In genomic region chr4:136595221-136595620, GRCm38 (mm10) we compare ENCODE assay signal across 22 mouse cellular contexts. TPM values are rescaled to one million over a fixed set of nuclear protein-coding genes. Genes with fewer than 3 reads are reported as not detected.
"Had no signal": no experiment of that assay in that cellular context is flagged by ENCODE, and none has a peak within 500 bp of the region (broad histone marks: within the 10 kb centered on the region; RNA-seq: fewer than 3 reads in every experiment).

No protein-coding gene starts in this region.

- H3K9ac ChIP-seq: limb, embryonic 12.5 days; liver, embryonic 13.5 days; liver, postnatal 0 days; lung, embryonic 15.5 days; neural tube, embryonic 12.5 days had no signal

- H3K27me3 ChIP-seq: limb, embryonic 12.5 days; liver, embryonic 13.5 days; lung, embryonic 15.5 days; neural tube, embryonic 12.5 days had no signal

- H3K27ac ChIP-seq: limb, embryonic 12.5 days; liver, embryonic 13.5 days; lung, embryonic 15.5 days; neural tube, embryonic 12.5 days; stomach, postnatal 0 days had no signal

- ATAC-seq: inflammation-experienced regulatory T-cells, adult 6 months; intestine, postnatal 0 days; liver, postnatal 0 days had no signal

- DNase-seq: layer of hippocampus, adult 9-11 months; layer of hippocampus, postnatal 36 days; liver; liver, embryonic 13.5 days; liver, postnatal 0 days; lung, postnatal 36 days; midbrain, embryonic 14.5 days; thymus, adult 18-20 months; thymus, postnatal 14 days had no signal

- H3K4me1 ChIP-seq: limb, embryonic 12.5 days had no signal

- H3K4me2 ChIP-seq: limb, embryonic 12.5 days; liver, embryonic 13.5 days; lung, embryonic 15.5 days; neural tube, embryonic 12.5 days had no signal

- H3K9me3 ChIP-seq: limb, embryonic 12.5 days; liver, embryonic 13.5 days; lung, embryonic 15.5 days; neural tube, embryonic 12.5 days had no signal

- H3K4me3 ChIP-seq: limb, embryonic 12.5 days; liver, embryonic 13.5 days; lung, embryonic 15.5 days; neural tube, embryonic 12.5 days had no signal

RNA-seq across cellular contexts. Expression of gene Tex46, which starts 15.0 kb away (rescaled TPM):
- total RNA-seq: layer of hippocampus, adult 18-20 months; layer of hippocampus, postnatal 36 days; left cerebral cortex, adult 8-10 months; left cerebral cortex, postnatal 36 days; megakaryocyte progenitor cell, adult 5-6 weeks; monocyte, adult 5-6 weeks; neutrophil, adult 5-6 weeks had no signal
- polyA plus RNA-seq: inflammation-experienced regulatory T-cells, adult 6 months; intestine, postnatal 0 days; limb, embryonic 12.5 days; liver, embryonic 13.5 days; liver, postnatal 0 days; lung, embryonic 15.5 days; midbrain, embryonic 14.5 days; neural tube, embryonic 12.5 days; stomach, postnatal 0 days; urinary bladder, adult 2 months had no signal

RNA-seq across cellular contexts. Expression of gene Lactbl1, which starts 27.2 kb away (rescaled TPM):
- total RNA-seq: layer of hippocampus, adult 18-20 months; layer of hippocampus, postnatal 36 days; left cerebral cortex, adult 8-10 months; monocyte, adult 5-6 weeks; neutrophil, adult 5-6 weeks had no signal
- polyA plus RNA-seq: intestine, postnatal 0 days; limb, embryonic 12.5 days; liver, embryonic 13.5 days; liver, postnatal 0 days; lung, embryonic 15.5 days; midbrain, embryonic 14.5 days; neural tube, embryonic 12.5 days; stomach, postnatal 0 days; urinary bladder, adult 2 months had no signal
